Mouse (Mus musculus) left cerebral cortex, adult 8-10 months (tissue): Measurements from ENCODE around the gene Mindy3. TPM values are rescaled to one million over a fixed set of nuclear protein-coding genes. Genes with fewer than 3 reads are reported as not detected.

Experiments used
- DNase-seq, 2 experiments: peaks; one replicate each; pipeline ENCODE4 v3.0.0; 2022; ENCODE audit warnings: low spot score in 2 of 2
- total RNA-seq, 4 experiments: library from RNA; stranded (reverse); gene quantifications; 2 replicates each; pipeline ENCODE4 v1.2.4; 2022

Mindy3 gene
- total RNA-seq, 4 experiments from 2014 or later = 49.8 to 64.0 (median 53.7) TPM

DNA sequence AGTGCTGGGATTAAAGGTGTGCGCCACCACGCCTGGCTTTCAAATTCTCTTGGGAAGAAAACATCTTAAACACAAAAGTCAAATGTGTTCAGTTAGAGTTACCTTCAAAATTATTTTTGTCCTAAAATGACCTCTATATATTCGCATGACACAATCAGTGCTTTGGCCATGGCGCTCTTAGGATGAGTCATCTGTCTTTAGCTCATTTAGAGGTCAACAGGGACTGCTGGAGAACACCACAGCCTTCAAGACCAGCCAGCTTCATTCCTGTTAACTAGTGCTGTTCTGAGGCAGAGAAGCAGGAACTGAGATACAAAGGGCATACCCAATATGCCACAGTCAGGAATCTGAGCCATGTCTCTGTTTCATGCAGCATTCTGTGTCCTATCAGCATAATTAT lies 47.9 kb downstream of the Mindy3 start:
- DNase-seq = no peak

DNA sequence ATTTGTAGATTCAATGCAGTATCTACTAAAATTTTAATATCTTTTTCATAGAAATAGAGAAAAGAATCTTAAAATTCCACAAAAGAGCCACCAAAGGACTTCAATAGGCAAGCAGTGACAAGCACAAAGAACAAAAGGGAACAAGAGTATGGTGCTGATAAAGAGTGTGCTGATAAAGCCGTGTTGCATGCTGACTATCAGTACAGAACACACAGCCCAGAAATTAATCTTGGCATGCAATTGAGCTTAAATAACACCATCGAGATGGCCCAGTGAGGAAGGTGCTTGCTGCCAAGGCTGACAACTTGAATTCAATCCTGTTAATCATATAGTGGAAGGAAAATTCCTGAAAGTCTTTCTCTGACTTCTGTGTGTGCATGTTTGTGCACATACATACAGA lies 50.8 kb downstream of the Mindy3 start:
- no peak for DNase-seq

DNA sequence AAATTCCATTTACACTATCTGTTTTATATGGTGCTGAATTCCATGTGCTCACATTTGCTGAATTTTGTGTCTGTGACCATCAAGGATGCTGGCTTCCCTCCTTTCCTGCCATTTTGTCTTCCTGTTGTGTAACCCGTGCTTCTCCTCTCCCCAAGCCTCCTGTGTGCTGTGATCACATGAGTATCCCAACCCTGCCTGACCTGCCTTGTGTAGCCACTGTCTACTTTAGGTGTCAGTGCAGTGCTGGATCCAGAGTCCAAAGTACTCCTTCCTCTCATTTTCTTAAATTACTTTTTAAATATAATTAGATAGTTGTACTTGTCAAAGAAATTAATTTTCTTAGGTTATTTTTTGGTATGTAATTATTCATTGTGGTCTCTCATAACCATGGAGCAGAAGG lies 51.3 kb downstream of the Mindy3 start:
- no peak for DNase-seq

DNA sequence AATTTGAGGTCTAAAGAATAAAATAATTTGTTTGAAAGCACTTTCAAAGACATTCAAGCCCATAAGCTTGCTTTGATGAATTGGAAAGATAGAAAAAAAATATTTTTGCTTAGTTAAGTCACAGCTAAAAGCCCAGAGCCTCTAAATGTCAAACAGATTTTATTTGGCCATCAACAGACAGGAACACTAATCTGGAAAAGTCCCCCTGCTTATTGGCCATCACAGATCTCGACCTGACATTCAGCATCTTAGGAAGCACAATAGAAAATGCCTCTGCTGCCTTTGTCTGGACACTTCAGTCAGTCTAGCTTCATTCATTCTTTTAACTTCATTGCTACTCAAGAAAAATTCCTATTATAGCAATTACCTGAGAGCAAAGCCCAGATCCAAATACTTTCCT lies 58.0 kb downstream of the Mindy3 start:
- DNase-seq = no peak

DNA sequence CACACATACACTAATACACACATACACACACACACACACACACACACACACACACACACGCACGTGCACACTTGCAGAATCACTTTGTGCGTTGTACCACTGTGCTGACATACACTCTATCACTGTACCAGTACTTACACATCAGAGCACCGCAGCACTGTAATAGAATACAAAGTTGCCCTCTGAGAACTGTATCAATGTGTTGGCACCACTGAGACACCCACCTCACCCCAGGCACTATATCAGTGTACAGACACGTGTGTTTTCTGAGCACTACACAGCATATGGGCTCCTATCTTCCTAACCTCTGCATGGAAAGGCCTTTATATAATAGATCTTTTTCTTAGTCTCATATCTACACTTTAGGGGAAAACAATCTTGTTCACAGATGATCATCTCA lies 64.4 kb downstream of the Mindy3 start:
- DNase-seq = no peak

DNA sequence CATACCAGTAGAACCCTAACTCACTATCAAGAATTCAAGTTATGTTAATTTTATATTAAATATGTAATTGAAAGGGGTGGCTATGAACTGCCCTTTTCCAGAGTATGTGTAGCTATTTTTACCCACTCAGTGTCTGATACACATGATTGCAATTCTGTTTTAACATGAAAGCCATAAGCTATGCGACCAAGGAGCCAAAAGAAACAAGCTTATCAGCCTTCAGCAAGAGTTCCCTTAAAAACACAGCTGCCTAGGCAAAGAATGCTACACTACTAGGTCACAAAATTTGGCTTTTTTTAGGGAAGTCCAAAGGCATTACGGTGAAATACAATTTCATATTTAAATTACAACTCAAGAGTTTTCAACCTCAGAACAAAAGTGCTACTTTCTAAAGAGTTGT lies 70.4 kb downstream of the Mindy3 start:
- DNase-seq = no peak

DNA sequence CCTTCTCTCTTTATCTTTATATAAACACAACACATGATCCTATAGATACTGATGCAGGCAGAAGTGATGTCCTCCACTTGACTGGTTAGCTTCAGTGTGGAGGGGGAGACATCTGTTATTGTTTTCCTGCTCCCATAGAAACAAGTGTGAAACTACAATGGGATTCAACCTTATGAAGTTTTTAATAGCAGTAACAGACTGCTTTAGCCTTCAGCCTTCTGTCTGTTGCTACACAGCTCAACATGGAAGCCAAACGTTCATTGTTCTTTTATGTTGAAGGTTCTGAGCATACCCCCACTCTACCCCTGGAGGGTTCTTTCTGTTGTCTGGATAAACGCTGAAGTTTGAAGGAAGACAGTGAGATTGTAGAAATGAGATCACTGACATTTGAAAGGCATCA lies 87.3 kb downstream of the Mindy3 start:
- no peak for DNase-seq

DNA sequence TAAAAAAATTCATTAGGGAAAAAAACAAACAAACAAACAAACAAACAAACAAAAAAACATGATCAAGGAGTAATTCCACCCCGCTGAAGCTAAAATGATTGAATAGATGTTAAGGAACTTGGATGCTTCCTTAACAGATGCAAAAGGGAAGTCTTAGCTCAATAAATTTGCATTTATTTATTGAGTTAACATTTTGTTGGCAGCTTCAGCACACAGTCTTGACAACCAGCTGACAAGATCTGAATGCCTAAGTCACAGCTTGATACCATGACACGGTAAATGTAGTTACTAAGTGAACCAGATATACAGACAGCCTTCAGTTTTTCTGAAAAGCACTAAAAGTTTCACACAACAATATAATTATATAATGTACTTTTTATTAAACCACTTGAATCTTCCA lies 89.7 kb downstream of the Mindy3 start:
- no peak for DNase-seq

DNA sequence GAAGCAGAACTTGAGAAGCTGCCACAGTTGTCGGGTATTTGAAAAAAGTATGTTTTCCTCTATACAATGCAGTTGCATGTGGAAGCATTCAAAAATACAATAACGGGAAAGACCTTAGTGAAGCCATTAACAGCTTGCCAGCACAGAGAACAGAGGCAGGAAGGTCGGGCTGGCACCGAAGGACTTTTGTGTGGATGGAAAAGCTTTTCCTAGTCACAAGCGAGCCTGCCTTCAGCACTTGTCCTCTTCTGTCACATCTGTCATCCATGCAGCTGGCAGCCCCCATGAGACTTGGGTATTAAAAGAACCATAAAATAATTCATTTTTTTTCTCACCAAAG lies 90.2 kb downstream of the Mindy3 start:
- DNase-seq = no peak

DNA sequence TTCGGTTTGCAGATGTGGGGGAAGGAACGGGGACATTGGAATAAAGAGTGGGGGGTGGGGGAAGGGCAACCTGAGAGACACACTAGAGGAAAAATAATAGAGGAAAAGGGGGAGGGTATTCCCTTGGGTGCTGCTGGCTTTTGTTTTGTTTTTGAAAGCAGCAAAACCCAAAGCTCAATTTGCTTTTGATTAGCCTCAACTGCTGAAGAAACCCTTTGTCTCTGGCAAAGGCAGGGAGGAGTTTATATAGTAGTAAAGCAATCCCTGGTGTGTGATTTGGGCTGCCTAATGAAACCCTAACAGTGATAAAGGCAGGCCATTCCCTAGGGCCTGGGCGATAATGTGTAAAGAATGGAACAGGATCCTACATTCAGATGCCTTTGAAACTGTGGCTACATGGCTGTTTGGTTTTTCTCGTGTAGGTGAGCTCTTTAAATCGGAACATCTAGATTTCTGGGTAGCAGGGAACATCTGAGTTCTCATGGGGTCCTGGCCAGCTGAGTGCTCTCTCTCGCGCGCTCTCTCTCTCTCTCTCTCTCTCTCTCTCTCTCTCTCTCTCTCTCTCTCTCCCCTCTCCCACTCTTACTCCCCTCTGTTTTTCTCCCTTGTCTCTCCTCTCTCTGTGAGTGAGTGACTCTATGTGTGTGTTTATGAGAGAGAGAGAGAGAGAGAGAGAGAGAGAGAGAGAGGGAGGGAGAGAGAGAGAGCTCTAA lies 90.8 kb downstream of the Mindy3 start:
- no peak for DNase-seq

DNA sequence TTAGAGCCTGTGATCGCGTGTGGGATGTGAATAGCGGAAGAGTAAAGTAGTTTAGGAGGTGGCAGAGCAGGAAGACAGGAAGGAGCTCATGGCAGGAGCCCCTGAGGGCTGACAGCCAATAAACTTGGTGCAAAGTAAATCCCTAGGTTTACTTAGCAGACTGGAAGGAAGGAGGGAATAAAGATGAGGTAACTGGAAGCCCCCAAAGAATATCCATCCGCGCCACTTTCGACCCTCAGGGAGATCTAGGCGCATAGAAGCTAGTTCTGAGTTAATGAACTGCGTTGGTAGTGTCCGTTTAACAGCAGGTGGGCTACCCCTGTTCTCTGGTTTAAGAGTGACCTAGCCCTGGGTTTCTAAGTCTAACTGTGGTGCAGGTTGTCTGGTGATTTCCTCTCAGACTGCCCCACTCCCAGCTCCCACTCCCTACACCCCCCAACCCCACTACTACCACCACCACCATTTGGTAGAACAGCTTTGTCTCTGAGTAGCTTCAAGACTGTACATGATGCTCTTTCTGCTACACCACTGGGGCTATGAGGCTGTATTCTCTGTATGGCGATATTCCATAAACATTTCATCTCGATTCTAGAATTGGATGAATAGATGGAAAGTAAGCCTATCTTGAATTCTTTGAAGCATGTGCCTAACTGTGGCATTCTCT lies 91.4 kb downstream of the Mindy3 start:
- DNase-seq = no peak

DNA sequence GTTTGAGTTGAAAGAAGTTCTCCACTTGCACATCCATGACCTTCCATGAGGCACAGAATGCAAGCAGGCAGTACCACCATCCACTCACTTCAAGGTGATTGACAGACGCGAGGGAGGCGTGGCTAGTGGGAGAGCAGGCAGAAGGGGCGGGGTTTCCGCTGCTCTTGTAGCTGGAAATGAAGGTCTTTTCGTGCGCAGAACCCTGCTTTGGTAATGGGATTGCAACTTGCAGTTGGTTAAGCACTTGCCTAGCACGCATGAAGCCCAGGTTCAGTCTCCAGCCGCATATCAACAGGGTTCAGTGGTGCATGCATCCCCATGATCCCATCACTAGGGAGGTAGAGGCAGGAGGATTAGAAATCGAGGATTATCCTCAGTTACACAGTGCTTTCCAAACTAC lies 92.1 kb downstream of the Mindy3 start:
- DNase-seq = no peak

DNA sequence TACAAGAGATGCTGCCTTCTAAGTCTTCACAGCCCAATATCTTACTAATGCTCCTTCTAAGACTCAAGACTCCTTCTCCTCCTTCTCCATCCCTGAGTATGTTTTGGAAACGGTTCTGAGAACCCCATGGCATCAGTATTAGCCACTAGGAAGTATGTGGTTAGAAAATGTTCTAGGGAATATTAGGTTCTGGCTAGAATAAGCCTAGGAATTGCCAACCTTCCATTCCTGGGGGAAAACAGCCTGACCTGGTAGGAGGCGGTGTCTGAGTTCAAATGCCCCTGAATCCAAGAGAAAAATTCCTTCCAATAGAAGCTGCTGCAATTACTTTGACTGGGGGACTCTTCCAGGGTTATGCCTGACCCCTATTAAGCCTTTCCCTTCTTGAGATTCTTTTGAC lies 93.4 kb downstream of the Mindy3 start:
- DNase-seq = no peak

DNA sequence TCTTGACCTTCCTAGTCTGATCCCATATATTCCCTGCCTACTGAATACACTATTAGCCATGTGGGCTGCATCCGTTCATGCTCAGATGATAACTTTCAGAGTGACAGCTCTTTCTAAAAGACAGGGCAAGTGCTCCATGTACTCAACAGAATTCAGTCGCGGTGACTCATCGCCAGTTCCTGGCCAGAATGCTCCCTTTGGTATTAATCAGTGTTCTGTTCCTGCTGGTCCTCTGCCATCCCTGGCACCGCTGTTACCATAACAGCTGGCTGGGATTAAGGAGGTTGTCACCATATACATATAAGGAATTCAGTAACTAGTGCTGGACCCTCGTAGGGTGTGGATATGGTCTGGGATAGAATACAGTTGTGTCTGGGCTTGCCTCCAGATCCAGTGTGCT lies 93.9 kb downstream of the Mindy3 start:
- no peak for DNase-seq

DNA sequence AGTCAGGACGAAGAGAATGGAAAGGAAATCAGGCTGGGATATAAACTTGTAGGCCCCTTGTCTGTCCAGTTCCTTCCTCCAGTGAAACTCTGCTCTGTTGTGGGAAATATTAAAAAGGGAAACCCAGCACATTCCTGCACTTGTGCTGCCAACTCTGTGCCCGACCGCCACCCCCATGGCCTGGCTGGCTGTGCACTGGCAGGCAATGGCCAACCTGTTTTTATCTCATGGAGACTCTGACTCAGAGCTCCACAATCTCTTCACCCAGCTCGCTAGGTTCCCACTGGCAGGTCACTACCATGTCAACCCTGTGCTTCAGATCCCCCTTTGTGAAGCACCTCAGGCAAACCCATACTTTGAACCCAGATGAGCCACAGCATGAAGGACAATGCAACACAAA lies 98.4 kb downstream of the Mindy3 start:
- no peak for DNase-seq

DNA sequence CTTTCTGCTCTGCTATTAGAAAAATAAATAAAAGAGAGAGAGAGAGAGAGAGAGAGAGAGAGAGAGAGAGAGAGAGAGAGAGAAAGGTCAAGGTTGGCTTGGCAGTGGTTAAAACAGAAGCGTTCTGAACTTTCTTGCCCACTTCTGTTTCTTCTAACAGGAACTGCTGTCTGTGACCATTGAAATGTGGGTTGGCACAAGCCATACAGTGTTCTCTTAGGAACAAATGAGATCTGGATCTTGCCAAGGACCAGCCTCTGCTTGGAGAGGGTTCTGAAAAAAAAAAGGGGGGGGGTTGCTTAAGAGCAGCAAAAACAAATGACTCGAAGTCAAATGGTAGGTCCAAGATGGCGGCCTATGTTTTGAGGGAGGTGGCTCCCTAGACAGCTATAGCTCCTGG lies 100.6 kb downstream of the Mindy3 start:
- no peak for DNase-seq

DNA sequence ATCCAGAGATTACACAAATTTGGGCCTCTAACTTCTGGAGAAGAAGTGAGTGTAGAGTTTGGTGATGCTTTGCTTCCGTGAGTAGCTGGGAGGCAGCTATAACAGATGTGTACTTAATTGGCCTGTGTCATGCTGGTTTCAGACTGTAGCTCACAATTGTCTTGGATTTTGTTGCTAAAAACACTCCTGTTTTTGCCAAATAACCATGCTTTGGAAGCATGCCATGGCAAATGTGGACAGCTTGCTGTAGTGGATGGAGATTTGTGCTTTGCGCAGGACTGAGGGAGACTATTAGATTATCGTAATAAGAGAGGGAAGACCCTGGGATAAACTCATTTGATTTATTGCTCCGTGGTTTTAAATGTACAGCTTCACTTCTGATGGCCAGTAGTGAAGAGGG lies 101.2 kb downstream of the Mindy3 start:
- DNase-seq = no peak

DNA sequence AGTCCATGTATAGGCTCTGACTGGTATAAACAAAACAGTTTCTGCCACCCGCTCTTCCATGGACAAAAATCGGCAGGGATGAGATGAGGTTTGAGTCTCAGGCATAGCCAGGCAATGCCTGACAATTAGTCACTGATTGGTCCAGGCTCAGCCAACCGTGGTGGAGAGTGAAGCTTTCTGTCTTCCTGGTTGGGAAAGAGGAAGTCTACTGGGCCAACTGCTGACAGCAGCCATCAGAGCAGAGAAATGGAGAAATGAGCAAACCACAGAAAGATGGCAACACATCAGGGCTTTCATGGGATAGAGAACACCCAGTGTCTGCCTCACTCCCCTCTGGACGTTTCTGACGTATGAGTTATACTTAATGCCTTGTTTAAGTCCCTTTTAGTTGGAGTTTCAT lies 101.9 kb downstream of the Mindy3 start:
- no peak for DNase-seq

DNA sequence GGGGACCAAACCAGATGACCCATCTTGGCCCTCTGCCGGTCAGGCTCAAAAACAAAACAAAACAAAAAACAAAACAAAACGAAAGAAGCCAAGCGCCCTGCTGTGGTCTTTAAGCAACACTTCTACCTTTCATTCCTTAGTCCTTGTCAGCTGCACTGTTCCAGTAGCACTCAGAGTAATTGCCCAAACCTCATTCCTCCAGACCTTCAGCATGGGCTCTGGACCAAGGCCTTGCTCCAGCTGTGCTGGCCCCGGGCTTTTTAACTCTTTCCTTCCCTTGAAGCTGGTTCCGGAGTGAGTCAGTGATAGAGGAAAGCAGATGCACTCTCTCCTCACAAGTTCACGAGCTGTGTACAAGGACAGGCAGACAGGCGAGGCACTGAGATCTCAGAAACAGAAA lies 102.9 kb downstream of the Mindy3 start:
- no peak for DNase-seq

DNA sequence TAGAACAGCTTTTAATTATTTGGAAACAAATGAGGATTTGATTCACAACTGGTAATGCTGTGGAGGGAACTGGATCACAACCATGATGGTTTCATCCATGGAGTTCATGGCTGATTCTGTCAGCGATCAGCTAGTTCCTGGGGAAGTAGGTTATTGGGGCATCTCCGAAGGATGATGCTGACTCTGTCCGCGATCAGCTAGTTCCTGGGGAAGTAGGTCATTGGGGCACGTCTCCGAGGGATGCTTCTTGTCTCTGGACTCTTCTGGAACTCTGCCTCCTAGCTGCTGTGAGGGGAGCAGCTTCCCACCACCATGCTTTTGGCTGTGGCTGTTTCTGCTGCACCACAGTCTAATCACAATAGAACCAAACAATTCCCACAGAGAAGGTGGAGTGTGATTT lies 105.2 kb downstream of the Mindy3 start:
- DNase-seq = no peak

DNA sequence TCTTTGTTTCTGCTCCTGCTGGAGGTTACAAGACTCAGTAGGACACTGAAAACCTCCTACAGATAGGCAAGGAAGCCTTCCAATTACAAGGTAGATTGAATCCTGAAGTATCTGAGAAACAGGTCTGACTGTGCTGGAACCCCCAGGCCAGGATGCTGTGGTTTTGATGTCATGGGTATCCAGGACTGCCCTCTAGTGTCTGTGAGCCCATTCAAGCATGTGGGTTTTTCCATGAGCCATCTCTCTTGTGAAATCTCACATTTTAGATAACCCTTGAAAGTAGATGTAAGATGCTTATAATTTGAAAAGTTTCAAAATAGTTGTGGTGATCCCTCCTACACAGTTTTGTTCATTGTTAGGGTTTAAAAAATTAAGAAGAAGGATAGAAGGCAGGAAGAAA lies 110.8 kb downstream of the Mindy3 start:
- no peak for DNase-seq

DNA sequence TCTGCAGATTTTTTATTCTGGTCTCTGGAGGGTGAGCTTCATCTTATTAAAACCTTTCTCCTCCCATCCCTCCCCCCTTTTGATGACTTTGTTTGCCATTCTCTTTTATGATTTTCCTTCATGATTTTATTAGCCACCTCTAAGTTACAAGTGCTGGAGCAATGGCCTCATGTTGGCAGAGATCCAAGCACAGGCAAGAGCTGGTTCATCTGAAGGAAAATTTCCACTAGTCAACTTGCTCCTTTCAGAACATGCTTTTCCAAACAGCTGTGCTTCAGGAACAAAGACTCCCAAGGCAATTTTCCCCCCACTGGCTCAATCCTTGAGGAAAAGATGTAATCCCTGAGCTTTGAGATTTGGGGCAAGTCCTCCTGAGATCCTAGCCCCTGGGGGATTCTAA lies 112.0 kb downstream of the Mindy3 start:
- DNase-seq = no peak

DNA sequence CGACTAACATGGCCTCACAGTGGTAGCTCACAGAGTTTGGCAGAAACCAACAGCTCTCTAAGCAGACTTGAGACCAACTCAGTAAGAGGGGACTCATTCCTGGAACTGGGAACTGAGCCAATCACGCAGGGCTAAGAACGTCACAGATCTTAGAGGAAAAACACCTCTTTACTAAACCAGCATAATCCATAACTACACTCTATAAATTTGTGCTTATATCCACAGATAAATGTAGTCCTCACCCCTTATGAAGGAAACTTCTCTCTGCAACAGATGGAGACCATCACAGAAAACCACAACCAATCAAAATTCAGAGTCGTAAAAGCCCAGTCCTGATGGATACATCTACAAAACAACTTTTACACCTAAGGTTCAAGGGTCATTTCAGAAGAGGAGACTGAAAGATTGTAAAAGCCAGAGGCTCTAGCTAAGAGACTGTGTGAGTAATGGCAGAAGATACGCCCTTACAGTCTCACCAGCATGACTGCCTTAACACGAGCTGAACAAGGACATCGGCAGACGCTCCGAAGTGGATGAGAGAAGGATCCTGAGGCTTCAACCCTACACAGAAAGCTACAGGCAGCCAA lies 114.1 kb downstream of the Mindy3 start:
- no peak for DNase-seq
